Mouse (Mus musculus) embryo, embryonic 9.5 days (tissue): ENCODE results near the gene Plcd4.
"Not testable (repeated sequence)": the region's sequence is repeated elsewhere in the genome, so short reads cannot be mapped to it uniquely, and the experiment has no call there.

Experiments used
- DNase-seq: peaks from one replicate; pipeline ENCODE4 v3.0.0-alpha.2; 2017; ENCODE audit errors: extremely low spot score

Gene Plcd4

DNA sequence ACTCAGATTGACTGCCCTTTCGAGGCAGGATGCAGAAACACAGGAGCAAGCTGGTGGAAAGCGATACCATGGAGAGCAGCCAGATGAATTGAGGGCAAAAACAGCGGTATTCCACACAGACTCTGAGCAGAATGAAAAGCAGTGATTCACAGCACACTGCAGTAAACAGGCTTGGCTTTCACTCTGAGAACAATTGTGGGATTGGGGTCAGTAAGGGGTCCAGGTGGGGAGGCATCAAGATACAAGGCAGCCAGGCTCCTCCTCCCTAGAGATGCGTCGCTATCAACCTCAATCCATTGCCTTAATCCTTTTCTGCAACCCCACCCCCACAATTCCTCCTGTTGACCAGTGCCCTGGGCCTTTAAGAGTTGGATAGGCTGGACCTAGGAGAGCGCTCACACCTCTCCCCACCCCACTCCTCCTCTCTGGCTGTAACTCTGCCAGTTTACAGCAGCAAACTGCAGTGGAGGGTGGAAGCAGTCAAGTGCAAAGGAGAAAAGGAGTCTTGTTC lies at the start of gene Plcd4:
TSS of gene Plcd4 (plus strand) at position 438 of the 511 bp plus-strand sequence.
- DNase-seq = peak; percentile 10

- DNase-seq = no peak
Observed at GRCm38 (mm10) chr1:74501106-74501505, 41.6 kb upstream of the Plcd4 start.

GRCm38 (mm10) chr1:74505393-74505720 lies 37.3 kb upstream of the Plcd4 start:
- no peak for DNase-seq

GRCm38 (mm10) chr1:74505721-74506464 lies 36.8 kb upstream of the Plcd4 start, which contains the start of gene Cnot9:
TSS of gene Cnot9 (plus strand) at chr1:74506058.
- DNase-seq = peak; percentile 100

DNA sequence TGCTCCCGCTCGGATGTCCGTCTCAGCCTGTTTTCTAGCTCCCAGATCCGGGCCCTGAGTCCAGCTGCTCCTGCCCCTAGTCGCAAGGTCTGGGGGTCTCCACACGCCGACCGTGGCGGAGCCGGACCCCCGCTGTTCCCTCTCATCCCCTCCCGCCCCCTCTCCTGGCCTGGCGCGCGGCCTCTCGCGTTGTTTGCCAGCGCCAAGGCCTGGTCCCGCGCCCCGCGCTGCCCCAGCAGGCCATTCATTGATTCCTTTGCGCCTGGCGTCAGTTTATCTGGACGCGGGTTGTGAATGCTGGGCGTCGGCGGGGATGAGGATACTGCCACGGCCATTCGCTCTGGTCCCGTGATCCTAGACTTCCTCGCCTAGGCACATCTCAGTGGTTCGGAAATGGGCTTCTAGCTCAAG lies 36.2 kb upstream of the Plcd4 start:
- peak; percentile 93 for DNase-seq

GRCm38 (mm10) chr1:74507780-74508179 lies 34.9 kb upstream of the Plcd4 start:
- no peak for DNase-seq

GRCm38 (mm10) chr1:74511306-74511705 lies 31.4 kb upstream of the Plcd4 start:
- DNase-seq = no peak

DNA sequence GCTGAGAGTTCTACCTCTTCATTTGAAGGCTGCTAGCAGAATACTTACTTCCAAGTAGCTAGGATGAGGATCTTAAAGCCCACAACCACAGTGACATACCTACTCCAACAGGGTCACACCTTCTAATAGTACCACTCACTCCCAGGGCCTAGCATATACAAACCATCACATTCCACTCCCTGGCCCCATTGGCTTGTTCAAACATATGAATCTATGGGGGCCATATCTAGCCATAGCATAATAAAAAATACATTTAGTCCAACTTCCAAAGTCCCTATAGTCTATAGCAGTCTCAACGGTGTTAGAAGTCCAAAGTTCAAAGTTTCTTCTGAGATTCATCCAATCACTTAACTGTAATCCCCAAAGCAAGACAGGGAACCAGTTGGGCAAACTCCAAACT lies 29.7 kb upstream of the Plcd4 start:
- not testable (repeated sequence) for DNase-seq

GRCm38 (mm10) chr1:74519875-74520274 lies 22.8 kb upstream of the Plcd4 start:
- no peak for DNase-seq

- no peak for DNase-seq
Observed at GRCm38 (mm10) chr1:74524746-74525145, 17.9 kb upstream of the Plcd4 start.

DNA sequence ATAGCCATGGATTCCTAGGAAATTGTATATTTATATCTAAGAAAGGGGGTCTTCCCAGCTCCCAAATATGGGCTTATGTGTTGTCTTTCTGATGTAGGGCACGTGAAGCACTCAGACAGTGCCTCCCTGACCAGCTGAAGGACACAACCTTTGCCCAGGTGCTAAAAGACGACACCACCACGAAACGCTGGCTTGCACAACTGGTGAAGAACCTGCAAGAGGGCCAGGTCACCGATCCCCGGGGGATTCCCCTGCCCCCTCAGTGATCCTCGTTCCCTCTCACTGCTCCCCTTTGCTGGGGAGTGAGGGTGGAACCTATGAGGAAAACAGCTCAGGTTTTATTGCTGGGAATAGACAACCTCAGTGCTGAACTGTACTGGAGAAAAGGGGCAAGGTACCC lies 14.1 kb upstream of the Plcd4 start:
- no peak for DNase-seq

- DNase-seq = no peak
Observed at GRCm38 (mm10) chr1:74538650-74539049, 4.0 kb upstream of the Plcd4 start.

DNA sequence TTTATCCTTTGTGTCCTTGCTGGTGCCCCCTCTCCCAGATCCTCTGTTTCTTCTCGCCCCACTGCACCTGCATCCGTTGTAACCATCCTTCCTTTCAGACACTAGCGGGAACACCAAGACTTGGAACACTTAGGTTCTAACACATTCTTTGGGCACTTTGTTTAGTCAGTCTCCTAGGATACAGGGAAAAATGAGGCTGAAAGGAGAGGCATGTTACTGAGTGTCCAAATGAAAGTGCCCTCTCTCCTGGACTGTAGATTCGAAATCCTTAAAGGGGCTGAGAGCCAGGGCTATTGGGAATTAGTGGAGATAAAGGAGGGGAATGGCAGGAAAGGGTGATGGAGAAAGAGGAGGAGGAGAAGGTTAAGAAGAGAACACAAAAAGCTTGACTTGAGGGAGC lies 1.5 kb downstream of the Plcd4 start, which contains the start of gene Usp37:
TSS of gene Usp37 (minus strand) at position 101 of the 400 bp plus-strand sequence.
- peak; percentile 5 for DNase-seq

DNA sequence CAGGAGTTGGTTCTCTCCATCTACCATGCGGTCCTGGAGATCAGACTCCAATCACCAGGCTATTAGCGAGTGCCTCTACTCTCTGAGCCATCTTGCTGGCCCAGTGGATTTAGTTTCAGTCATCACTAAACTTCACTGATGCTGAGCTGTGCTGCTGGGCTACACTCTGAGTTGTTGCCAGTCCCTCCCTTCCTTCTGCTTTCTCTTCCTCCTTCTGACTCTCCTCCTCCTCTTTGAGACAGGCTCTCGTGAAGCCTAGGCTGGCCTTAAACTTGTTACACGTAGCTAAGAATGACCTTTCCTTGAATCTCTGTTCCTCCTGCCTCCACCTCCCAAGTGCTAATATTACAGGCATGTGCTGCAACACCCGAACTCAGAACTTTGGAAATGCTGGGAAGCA lies 16.4 kb downstream of the Plcd4 start:
- no peak for DNase-seq

DNA sequence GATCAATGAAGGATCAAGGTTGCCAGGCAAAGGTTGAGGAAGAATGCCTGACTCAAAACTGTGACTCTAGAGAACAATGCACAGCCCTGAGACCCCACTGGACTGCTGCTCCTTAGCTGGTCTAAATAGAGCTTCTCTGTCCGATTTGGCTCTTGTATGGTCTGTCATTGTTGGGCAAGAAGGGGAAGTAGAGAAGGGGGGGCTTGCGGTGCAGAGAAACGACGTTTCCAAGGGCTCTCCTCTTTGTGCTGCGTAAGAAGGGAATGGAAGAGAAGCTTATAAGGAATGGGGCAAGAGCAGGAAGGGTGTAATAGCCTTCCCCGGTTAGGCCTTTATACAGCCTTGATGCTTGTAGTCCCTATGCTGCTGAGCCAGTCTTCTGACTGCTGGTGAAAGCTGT lies 23.1 kb downstream of the Plcd4 start:
- DNase-seq = no peak

DNA sequence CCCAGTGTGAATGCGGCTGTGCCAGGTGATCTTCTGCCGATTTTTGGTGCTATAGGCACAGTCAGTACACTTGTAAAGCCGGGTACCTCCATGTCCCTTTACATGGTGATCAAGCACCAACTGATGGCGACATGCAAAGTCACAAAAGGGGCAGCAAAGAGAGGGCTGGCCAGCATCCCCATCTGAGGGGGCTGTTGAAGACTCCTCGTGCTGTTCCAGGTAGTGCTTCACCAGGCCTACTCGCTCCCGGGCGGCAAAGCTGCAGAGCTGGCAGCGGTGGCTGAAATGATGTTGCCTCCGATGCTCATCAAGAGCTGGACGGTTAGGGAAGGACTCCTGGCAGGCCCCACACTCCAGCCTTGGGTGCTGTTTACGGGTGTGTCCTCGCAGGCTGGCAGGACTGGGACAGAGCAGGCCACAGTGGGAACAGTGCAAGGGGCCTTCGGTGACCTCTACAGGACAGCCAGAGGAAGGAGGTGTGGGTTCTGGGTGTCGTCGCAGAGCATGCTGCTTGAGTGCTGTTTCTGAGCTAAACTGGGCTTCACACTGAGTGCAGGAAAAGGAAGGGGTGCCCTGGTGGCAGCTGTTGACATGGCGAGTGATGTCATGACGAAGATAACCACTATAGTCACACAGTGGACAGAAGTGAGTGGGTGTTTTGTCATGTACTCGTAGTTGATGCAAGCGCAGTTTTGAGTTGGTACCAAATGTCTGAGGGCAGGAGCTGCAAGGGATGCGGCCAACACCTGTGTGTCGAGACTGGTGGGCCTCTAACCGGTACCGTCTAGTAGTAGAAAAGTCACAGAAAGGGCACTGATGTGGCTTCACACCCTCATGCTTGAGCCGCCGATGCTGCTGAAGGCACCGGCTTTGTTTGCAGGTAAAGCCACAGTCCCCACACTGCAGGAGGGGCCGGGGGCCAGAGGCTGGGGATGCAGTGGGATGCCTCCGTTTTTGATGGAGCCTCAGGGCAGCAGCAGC lies 27.3 kb downstream of the Plcd4 start:
- no peak for DNase-seq

DNA sequence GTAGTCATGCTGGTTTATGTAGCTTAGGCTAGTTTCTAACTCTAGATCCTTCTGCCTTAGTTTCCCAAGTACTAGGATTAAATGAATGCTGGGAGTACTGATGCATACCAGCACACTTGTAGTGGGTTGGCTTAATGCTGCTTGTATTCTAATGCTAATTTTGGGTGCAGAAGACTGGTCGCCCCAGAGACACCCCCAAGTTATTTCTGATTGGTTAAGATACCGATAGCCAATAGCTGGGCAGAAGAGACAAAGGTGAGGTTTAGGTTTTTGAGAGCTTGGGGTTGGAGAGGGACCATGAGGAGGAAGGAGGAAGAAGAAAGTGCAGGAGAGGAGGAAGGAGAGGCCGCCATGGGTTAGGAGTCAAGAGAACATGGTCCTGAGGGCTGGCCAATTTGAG lies 39.9 kb downstream of the Plcd4 start:
- no peak for DNase-seq

DNA sequence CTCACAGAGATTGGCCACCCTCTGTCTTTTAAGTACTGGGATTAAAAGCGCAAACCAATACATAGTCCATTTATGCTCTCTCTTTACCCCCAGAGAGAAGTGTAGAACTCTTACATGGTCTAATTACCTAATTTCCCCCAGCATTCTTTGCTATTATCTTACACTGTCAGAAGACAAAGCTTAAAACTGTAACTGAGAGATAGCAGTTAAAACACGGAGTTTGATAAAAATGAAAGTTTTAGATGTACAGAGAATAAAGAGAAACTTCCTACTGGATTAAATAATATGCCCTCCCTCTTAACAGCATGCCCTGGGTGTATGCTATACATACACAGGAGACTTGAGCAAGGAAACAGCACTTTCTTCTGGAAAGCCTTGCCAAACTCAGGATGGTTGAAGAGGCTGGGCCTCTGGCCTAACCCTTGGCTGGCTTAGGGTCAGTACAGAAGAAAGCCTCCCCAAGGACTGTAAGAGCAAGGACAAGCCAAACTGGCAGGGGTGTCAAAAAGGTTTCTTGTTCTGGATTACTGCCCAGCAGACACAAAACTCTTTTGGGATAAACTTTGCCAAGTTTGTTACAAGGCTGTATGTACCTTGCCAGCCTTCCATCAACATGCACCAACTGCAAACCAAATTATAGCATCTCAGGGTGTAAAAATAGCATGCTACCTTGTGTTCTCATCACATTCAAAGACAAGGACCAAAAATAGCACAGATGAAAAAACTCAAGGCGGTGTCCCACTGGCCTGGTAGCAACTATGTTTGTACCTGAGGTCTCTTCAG lies 42.1 kb downstream of the Plcd4 start:
- DNase-seq = no peak

DNA sequence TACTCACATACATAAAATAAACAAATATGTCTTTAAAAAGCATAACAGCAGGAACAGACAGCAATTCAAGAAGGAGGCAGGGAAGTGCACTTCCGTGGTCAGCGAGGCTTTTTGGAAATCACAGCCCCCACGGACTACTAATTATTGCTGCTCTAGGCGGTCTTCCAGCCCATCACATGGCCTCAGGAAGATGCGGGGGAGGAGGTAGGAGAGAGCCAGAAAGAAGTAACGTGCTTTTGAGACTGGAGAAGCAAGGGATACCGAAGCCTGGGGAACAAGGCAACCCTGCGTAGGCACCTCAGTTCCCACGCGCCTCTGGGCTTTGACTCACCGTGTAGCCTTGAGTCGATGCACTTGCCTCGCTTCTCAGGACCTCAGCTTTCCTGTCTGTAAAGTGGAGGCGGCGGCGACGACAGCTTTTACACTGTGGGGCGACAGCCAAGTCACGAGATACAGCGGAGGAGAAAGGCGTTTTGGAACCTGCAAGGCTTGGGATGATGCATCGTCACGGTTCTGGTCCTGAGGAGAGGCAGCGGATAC lies 44.6 kb downstream of the Plcd4 start:
- no peak for DNase-seq

DNA sequence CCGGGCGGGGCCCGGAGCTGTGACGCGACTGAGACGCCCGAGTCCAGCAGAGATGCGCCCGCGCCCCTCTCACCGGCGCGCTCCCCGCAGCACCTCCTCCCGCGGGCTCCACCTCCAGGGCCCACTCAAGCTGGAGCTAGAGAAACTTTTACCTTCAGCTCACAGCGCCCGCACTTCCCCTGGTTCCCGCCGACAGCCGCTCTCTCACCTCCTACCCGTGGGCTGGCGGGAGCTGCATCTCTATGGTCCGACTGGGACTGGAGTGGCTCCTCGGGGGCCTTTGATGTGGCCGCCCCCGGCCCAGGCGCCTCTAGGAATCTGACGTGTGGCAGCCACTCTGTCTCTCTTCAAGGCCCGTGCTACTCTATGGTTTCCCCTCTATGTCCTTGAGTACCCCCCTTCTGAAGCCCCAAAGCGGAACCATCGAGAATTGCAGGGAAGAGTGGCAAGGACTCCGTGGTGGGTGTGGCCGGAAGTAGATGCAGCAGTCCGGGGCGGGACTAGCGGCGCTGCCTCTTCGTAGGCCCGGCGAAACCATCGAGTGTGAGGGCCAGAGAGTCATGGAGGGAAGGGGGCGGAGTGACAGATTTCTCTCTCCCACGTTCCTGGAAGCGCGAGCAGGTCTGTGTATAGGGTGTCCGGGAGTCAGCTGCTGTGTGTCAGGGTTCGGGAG lies 45.2 kb downstream of the Plcd4 start, which contains the start of the genes Zfp142 and Bcs1l:
TSS of gene Zfp142 (minus strand) at position 474 of the 673 bp plus-strand sequence.
TSS of gene Bcs1l (plus strand) at position 517 of the 673 bp plus-strand sequence.
- peak; percentile 99 for DNase-seq

GRCm38 (mm10) chr1:74594434-74594833 lies 51.7 kb downstream of the Plcd4 start:
- DNase-seq = no peak
